Mouse (Mus musculus) hindlimb bud, embryonic 11.5 days (tissue): Measurements from ENCODE around the gene Ostf1.
"Not testable (repeated sequence)": the region's sequence is repeated elsewhere in the genome, so short reads cannot be mapped to it uniquely, and the experiment has no call there.

Source experiments
- DNase-seq: peaks from one replicate; pipeline ENCODE4 v3.0.0-alpha.2; 2012; ENCODE audit warnings: low read depth, low spot score; ENCODE audit errors: extremely low spot score

Gene Ostf1

DNA sequence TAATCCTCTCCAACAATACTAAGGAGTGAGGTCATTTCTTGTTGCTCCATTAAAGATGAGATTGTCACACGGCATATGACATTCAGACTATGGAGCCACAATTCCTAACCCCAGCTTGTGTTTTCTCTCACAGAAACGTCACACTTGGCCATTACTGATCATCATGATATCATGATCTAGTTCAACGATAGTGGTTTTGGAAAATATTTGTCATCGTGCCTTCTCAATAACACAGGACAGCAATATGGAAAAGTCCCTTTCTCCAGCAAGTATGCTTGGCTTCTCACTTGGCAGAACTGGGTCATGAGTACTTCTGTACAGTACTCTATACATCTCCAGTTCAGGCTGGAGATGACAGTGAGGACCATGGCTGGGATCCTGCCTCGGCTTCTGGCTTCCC lies 32.0 kb downstream of the Ostf1 start:
- DNase-seq = no peak

DNA sequence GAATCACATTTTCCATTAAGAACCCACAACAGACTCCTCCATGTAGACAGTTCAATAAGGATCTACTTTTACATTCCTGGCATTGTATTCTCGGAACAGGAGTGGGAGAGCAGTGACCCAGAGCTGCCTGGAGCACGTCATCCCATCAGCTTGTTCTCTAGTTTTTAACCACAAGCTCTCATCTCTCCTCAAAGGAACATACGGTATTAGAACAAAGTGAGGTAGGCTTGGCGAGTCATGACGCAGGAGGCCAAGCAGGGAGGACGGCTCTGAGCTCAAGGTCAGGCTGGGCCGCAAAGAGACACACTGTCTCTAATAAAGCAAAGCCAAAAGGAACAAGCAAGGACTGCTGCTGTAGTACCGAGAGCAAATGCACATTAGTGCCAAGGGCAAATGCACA lies 32.6 kb downstream of the Ostf1 start:
- DNase-seq = no peak

DNA sequence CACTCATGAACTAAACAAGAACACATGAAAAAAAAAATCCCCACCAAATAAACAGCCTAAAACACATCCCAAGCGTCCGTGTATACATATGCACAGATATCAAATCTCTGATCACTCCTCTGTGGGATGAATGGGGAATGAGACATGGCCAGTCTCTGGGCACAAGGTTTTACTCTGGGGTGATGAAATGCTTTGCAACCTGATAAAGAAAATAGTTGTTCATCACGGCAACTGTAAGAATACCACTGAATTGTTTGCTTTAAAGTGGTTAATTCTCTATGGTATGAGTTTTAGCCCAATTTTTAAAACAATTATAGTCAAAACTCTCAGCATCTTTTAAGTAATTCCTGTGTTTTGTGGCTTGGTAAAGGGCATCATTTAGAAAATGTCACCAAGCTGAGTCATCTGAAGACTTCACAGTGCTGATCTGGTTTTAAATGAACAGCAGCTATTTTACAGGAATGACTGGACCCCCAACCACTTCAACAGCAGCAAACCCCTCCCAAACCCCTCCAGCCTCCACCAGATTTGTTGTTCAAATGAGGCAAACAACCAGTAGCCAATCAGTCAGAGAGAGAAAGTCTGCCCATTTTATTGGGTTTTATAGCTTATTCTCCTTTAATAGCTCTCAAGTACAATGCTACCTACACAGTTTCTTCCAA lies 33.2 kb downstream of the Ostf1 start:
- no peak for DNase-seq

DNA sequence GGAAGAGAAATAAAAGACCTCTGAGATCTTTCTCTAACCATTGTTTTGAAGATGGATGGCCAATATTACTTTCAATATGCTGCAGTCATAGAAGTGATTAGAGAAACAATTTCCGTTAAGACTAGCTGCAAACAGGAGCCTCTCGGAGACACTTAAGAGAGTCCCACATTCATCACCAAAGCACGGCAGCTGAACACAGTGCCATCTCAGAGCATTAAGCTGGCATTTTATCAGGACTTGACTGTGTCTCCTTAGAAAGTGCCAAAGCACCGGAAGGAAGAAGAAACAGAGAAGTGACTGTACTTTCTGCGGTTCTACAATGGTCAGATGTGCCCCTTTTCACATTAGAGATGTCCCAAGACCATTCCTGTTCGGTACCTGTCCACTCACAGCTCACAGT lies 33.9 kb downstream of the Ostf1 start:
- no peak for DNase-seq

DNA sequence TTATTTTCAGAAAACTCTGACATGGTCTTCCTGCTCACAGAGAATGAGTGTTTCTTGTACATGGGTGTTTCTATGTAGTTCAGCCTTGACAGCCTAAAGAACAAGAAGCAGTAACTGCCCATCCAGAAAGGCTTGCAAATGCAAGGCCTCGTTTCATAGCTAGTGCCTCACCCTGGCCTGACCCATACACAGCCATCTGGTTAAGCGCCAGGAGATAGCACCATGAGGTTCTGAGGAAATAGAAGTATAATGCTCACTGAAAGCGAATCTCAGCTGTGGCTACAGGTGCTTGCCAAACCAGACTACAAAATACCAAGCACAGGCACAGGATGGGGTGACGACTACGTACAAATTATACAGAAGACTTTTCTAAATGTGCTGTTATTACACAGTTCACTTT lies 34.7 kb downstream of the Ostf1 start:
- no peak for DNase-seq

DNA sequence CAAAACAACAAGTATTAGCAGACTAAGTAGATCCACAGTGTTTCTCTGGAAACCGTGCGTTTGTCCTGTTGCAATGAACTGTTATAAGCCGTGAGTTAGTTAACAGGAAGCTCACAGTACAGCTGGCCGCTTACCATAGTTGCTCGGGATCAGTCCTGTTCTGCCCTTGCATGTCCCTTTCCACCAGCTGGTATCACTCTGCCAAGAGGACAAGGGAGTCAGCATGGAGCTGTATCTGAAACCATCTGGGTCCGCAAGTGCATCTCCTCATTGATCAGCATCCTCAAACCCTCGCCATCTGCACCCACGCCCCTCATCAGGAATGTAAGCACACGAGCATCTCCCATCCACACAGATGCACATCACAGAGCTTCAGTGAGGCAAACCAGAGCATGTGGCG lies 37.9 kb downstream of the Ostf1 start:
- DNase-seq = no peak

DNA sequence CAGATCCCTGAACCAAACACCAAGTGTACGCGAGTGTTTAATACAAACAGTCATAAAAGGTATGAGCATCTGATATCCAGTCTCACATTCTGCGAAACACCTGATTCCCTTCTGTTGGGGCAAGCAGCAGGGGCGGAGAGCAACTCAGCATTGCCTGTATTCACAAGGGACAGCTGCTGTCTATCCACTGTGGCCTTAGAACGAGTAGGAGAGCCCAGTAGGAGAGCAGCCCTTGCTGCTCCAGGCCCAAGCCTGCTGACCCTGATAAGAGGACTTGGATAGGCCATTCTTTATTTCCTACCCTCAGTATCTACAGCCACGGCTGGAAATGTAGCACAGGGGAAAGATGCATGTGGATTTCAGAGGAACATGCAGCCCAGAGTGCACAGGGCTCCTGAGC lies 38.7 kb downstream of the Ostf1 start:
- DNase-seq = no peak

DNA sequence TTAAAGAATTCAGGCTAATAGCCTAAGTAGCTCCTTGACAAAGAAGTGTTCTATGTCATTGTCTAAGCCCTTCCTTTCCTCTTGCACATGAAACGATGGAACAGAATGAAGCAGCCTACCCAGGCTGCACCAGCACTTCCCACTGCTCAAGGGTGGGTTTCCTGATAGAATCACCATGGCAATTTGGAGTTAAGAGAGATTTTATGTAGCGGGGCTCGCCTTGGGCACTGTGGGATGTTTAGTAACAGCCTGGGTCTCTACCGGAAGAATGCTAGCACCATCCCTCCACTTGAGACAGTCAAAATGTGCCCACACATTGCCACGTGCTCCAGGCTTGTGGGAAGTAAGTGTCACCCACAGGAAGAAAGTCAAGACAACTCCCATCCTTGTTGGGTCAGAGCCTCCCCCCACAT lies 40.7 kb downstream of the Ostf1 start:
- DNase-seq = no peak

DNA sequence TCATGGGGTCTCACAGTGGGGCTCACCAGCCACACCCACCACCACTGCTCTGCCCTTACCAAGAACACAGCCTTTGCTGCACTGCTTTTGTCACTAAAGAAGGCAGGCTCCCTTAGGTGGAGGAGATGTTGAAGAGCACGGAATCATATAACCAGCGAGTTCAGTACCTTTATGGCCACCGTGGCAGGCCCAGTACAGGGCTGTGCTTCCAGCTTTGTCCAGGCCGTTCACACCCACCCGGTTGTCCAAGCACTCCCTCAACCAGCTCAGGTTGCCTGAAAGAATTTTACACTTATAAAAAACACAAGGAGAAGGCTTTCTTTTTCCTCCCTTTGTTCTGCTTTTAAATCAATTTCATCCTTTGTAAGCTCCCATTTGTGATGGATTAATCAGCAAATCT lies 41.4 kb downstream of the Ostf1 start:
- no peak for DNase-seq

DNA sequence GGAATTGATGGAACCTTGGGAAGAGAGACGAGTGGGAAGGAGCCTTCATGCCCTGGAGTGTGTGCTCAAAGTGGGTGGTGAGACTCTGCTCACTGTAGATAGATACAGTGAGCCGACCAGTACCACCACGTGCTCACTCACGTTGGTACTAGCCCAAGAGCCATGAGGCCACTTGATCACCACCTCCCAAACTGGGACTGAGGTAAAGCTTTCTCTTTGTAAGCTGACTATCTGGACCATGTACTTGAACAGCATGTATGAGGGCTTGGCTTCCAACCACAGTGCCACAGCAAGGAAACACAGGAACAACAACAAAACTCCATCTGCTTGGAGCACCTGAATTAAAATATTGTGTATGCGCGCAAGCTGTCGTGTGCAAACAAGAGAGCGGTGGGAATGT lies 42.3 kb downstream of the Ostf1 start:
- DNase-seq = no peak

DNA sequence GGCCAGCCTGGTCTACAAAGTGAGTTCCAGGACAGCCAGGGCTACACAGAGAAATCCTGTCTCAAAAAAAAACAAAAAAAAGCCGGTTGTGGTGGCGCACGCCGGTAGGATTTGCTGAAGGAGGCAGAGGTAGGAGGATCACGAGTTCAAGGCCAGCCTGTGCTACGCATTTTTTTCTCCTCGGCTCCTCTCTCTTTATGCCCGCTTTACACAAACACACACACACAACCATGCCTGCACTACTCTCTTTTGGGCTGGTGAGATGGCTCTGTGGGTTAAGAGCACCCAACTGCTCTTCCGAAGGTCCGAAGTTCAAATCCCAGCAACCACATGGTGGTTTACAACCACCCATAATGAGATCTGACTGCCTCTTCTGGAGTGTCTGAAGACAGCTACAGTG lies 42.8 kb downstream of the Ostf1 start:
- DNase-seq = not testable (repeated sequence)

DNA sequence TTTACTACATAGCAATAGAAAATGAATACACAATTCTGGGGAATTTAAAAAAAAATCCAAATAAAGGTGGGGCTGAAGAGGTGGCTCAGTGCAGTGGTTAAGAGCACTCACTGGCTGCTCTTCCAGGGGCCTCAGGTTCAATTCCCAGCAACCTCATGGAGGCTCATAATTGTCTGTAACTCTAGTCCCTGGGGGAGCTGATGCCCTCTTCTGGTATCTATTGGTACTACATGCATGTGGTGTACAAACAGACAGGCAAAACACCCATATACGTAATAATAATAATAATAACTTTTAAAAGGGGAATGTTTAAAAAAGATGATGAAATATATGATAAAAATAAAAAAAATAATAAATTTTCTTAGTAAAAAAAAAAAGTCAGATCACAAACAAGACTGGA lies 43.4 kb downstream of the Ostf1 start:
- DNase-seq = no peak

DNA sequence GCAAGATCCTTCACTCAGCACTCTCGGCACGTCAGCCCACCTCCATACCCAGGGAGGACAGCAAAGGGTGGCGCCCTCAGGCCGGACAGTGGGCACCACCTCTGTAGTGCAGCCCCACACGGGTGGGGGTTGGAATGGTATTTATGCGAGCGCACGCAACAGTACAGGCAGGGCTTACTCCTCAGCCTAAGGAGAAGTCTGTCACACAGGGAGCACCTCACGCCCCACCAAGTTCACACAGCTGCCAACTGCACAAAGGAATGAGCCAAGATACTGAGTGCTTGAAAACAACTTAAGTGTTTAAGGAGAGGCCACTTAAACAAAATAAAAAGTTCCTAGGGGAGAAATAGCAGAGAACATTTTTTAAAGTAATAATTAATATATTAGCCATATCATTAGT lies 44.5 kb downstream of the Ostf1 start:
- DNase-seq = no peak

DNA sequence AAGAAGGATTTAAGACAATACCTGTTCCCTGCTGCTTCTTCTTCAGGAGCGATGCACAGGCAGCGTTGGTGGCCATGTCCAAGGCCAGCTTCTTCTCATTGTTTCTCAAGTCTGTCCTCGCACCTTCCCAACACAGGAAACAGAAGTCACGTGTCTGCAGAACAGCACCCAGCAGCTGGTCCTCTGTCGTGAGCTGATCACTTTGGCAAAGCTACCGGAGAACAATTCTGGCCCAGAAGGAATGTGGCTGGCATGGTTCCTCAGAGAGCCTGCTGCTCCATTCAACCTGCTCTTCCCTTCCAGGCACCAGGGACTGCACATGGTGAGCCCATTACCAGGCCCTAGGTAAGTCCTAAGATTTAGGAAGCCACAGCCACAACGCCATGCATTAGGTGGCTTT lies 47.0 kb downstream of the Ostf1 start:
- no peak for DNase-seq

DNA sequence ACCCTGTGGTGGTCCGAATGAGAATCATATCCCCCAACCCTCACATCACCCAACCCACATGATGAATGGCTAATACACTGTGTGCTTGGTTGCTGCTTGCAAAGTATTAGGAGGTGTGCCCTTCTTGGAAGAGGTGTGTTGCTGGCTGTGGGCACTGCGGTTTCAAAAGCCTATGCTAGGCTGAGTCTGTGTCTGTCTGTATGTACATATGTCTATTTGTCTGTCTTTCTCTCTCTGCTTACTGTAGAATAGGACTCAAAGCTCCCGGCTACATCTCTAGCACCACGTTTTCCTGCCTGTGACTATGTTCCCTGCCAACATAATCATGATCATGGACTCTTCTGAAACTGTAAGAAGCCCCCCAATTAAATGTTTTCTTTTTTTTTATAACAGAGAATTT lies 47.9 kb downstream of the Ostf1 start:
- DNase-seq = no peak

DNA sequence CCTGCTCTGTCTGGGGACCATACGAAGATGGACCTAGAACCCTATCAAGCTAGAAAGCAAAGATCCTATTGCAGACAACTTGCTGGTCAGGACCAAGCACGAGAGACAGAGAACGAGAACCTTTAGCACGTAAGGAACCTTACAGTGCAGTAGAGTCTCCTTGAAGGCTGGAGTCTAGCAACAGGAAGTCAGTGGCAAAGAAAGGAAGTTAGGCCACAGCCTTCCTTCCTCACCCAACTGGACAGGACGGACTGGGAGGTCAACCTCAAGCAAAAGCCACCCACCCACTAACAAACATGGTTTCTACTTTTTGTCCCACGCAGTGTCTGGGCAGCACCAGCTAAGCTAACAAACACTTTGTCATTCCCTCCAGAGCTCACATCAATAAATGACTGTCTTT lies 48.7 kb downstream of the Ostf1 start:
- no peak for DNase-seq

DNA sequence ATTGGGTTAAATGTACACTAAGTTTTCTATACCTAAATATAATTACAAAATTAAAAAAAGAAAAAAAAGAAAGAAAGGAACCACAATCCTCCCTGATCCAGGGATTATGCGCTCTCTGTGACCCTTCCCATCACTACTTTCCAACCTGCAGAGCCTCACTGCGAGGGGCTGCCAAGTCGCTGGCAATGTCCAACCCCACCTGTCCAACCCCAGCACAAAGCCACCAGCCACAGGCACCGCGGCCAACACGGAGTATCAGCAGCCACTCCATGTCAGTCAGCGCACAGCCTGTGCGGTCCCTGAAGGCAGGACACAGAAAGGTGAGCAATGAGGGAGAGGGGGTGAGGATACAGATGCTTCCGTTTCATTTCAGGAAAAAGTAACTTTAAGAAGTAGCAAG lies 49.4 kb downstream of the Ostf1 start:
- DNase-seq = no peak

DNA sequence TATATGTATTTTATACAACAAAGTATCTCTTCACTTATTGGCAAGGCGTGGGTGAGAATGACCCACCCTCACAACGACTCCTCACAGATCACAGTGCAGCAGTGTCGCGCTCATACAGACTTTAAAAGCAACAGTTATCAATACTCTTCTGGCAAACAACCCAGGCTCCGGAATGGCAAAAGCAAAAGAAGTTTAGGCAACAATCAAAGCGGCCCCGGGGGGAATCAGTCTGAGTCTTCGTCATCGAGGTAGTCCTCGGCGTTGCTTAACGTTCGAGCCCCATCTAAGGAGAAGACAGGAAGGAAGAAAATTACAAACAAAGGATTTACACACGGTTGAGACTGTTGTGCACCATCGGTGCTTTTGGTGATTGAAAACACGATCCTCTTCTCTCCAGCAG lies 50.6 kb downstream of the Ostf1 start:
- no peak for DNase-seq

DNA sequence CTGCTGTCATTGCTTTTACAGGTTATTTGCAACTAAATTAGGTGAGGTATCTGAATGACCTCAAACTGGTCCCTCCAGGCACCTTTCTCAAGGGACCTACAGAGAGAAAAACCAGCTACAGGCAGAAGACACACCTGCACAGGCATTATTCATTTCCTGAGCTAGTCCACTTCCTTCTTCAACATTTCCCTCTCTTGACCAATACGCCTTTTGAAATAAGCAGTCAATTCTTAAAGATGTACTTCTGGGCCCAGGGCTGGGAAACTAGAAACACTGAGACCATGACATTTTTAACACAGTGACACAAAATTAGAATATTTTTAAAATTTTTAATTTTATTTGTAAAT lies 52.6 kb downstream of the Ostf1 start:
- DNase-seq = no peak

DNA sequence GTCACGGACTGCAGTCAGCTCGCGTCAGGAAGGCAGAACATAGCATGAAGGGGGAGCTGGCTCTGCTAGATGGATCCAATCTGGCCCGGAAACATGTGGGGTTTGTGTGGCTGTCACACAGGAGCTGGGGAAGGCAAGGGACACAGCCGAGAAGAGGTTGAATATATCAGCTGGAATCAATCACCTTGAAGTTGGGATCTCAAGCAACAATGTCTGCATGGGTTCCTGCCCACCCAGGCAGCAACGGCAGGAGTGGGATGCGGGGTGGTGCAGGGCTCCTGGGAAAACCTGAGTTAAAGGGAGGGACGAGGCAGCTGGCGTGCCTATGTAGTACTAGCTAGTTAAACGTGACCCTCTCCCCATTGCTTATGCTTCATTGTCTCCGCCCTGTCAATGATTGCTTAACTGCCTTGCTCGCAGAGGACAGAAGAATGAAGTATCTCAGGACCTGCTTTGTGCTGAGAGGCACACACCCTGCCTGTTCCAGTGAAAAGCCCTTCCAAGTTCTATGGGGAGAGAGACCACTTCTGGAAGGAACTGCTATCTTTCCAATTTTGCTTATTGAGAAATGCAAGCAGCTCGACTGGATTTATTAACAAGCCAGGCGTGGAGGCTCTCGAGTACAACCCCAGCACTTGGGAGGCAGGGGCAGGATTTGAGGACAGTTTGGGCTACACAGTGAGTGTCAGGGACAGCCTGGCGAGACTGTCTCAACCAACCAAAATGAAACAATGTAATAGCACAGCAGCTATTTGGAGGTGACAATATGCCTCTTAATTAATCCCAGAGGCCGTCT lies 53.2 kb downstream of the Ostf1 start:
- no peak for DNase-seq

DNA sequence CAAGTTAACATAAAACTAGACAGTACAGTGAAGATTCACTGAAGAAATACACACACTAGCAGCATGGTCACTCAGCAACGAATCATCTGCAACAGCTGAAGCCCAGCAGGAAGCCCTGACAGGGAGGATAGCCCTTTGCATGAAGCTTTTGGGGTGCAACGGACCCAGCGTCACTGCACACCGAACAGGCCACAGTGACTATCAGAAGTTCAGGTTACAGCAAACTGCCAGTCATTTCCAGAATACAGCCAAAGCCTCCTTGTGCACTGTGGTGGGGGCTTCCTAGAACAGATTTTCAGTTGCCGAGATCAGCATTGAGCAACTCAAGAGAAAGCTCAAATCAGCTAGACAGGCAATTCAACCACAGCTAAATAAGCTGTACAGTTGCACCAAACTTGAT lies 54.3 kb downstream of the Ostf1 start:
- no peak for DNase-seq

DNA sequence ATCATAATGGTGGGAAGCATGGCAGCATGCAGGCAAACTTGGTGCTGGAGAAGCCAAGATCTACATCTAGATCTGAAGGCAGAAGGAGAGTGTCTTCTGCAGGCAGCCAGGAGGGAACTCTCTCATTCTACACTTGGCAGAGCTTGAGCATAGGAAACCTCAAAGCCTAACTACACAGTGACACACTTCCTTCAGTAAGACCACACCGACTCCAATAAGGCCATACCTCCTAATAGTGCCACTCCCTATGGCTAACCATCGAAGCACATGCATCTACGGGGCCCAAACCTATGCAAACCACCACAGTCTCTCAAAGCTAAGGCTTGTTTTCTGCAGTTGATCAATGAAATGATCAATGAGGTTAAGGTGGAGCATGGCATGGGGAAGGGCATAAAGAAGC lies 55.7 kb downstream of the Ostf1 start:
- DNase-seq = no peak

DNA sequence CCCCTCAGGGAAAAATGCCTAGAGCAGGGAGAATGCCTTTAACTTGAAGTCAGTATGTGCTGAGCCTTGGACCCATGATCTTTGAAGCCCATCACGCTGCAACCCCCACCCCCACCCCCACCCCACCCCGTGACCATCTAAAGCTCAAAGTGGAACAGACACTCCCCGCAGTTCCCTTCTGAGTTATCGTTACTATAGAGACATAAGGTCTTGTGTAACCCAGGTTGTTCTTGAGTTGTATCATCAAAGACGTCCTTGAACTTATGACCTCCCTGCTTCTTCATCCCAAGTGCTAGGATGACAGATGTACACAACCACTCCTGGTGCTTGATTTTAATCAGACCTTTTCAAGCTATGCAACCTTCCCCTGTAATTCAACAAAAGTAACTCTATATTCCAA lies 57.7 kb downstream of the Ostf1 start:
- no peak for DNase-seq
